Comparison of ENCODE assay signal across 8 mouse cellular contexts in genomic region chr14:79768996-79769395, GRCm38 (mm10). TPM values are rescaled to one million over a fixed set of nuclear protein-coding genes. Genes with fewer than 3 reads are reported as not detected.
A peak's percentile ranks its signal among the peaks of the same experiment; 100 is the strongest.
DNase-seq lines count a peak whose midpoint lies in the region; ATAC-seq and TF ChIP-seq lines count a peak whose summit lies in the region.

No protein-coding gene starts in this region.

- H3K27ac ChIP-seq in forebrain, embryonic 11.5 days (ENCODE audit: low read depth, low read length), result no peak overlapping the region
- H3K27ac ChIP-seq in kidney, postnatal 0 days, result no peak overlapping the region
- H3K27ac ChIP-seq in neural tube, embryonic 13.5 days (replicated peaks), result peak overlapping the region; percentile 1

- peak overlapping the region; percentile 42 for H3K4me3 ChIP-seq in forebrain, embryonic 11.5 days (ENCODE audit: low read depth, low read length)
- H3K4me3 ChIP-seq in kidney, postnatal 0 days (replicated peaks; ENCODE audit: low read depth, low read length), result peak overlapping the region; percentile 20; the same call in 1 of the 2 replicates
- peak overlapping the region; percentile 66 for H3K4me3 ChIP-seq in neural tube, embryonic 13.5 days

- DNase-seq in layer of hippocampus, adult 18-20 months (ENCODE audit: low spot score in 2 of 2), result peak; percentile 19 to 61
- no peak for DNase-seq in layer of hippocampus, adult 9-11 months
- DNase-seq in adrenal gland, postnatal 14 days, result peak; percentile 59
- DNase-seq in forebrain, embryonic 11.5 days (ENCODE audit: low spot score), result peak; percentile 76
- DNase-seq in kidney, postnatal 0 days (ENCODE audit: low spot score), result no peak
- DNase-seq in urinary bladder, postnatal 36 days (ENCODE audit: low spot score in 2 of 2), result no peak
- no peak for DNase-seq in c-Kit-positive CD71-positive TER-119-positive erythroid progenitor cells, embryonic 14.5 days (ENCODE audit: low spot score)

- no peaks in the 10 kb centered on the region for H3K9me3 ChIP-seq in forebrain, embryonic 11.5 days (ENCODE audit: control insufficient read depth, low read length)
- H3K9me3 ChIP-seq in kidney, postnatal 0 days (replicated peaks; ENCODE audit: low read length), result no peaks in the 10 kb centered on the region
- no peaks in the 10 kb centered on the region for H3K9me3 ChIP-seq in neural tube, embryonic 13.5 days

- TF ChIP-seq CTCF in kidney, postnatal 0 days (IDR thresholded peaks at IDR 0.05; ENCODE audit: low read depth), result 0 out of 2 replicates have a peak, but pooled peaks have one; percentile 23

- peak overlapping the region; percentile 35; the same call in 1 of the 2 replicates for H3K9ac ChIP-seq in forebrain, embryonic 11.5 days (ENCODE audit: low read length)
- H3K9ac ChIP-seq in kidney, postnatal 0 days (ENCODE audit: low read depth, low read length), result no peak overlapping the region
- H3K9ac ChIP-seq in neural tube, embryonic 13.5 days, result peak overlapping the region; percentile 82

- 5% methylated on average over 30 of the region's 30 CpGs for WGBS in forebrain, embryonic 11.5 days
- WGBS in kidney, postnatal 0 days, result 6% methylated on average over 30 of the region's 30 CpGs
- 3% methylated on average over 30 of the region's 30 CpGs for WGBS in neural tube, embryonic 13.5 days

- peaks cover 51% of the 10 kb centered on the region for H3K27me3 ChIP-seq in forebrain, embryonic 11.5 days (ENCODE audit: control insufficient read depth, insufficient read depth, low read length)
- peaks cover 56% of the 10 kb centered on the region for H3K27me3 ChIP-seq in kidney, postnatal 0 days (ENCODE audit: insufficient read depth, low read length)
- H3K27me3 ChIP-seq in neural tube, embryonic 13.5 days, result peaks cover 62% of the 10 kb centered on the region

- peak overlapping the region; percentile 58 for H3K4me2 ChIP-seq in forebrain, embryonic 11.5 days (ENCODE audit: low read depth, low read length, severe bottlenecking)
- H3K4me2 ChIP-seq in kidney, postnatal 0 days (ENCODE audit: low read length), result peak overlapping the region; percentile 53
- H3K4me2 ChIP-seq in neural tube, embryonic 13.5 days, result peak overlapping the region; percentile 75

- H3K4me1 ChIP-seq in forebrain, embryonic 11.5 days (replicated peaks; ENCODE audit: control insufficient read depth, insufficient read depth, low read length), result peaks cover 26% of the 10 kb centered on the region
- H3K4me1 ChIP-seq in kidney, postnatal 0 days (replicated peaks; ENCODE audit: insufficient read depth, low read length), result peaks cover 20% of the 10 kb centered on the region
- H3K4me1 ChIP-seq in neural tube, embryonic 13.5 days (replicated peaks), result peaks cover 66% of the 10 kb centered on the region

- H3K36me3 ChIP-seq in forebrain, embryonic 11.5 days (ENCODE audit: control insufficient read depth, insufficient read depth, low read length), result no peaks in the 10 kb centered on the region
- H3K36me3 ChIP-seq in kidney, postnatal 0 days (ENCODE audit: insufficient read depth, low read length), result no peaks in the 10 kb centered on the region
- 0 out of 2 replicates have a peak, but pooled peaks cover 7% of the 10 kb centered on the region for H3K36me3 ChIP-seq in neural tube, embryonic 13.5 days

- no peak for ATAC-seq in forebrain, embryonic 11.5 days (replicated peaks; ENCODE audit: low FRiP score)
- no peak; the same call in 1 of the 2 replicates for ATAC-seq in kidney, postnatal 0 days (replicated peaks; ENCODE audit: low FRiP score, low read depth)
- no peak for ATAC-seq in neural tube, embryonic 13.5 days (ENCODE audit: low read depth)

RNA-seq across cellular contexts. Expression of gene Pcdh8, which starts 2.1 kb away (rescaled TPM):
- total RNA-seq in layer of hippocampus, adult 18-20 months (2021), result 10 to 100 TPM; 86.8 to 88.3 TPM
- 0.11 and 0.45 TPM in 2 replicates for total RNA-seq in adrenal gland, postnatal 14 days (2021)
- polyA plus RNA-seq in forebrain, embryonic 11.5 days (2014; fragmentation: Nextera tagmentation; extraction: Ambion mirVana), result 11.4 and 13.7 TPM in 2 replicates
- polyA plus RNA-seq in kidney, postnatal 0 days (2015; fragmentation: Nextera tagmentation; extraction: Ambion mirVana), result 1.4 TPM in 2 replicates
- polyA plus RNA-seq in neural tube, embryonic 13.5 days (2015; fragmentation: Nextera tagmentation; extraction: Ambion mirVana), result 31.5 and 33.6 TPM in 2 replicates

Comparison
In these comparisons a context has a peak if more than half of its experiments do, and no peak if none do; other contexts are left out.
1. DNase-seq: peak in layer of hippocampus, adult 18-20 months (2 of 2), adrenal gland, postnatal 14 days (single experiment) and forebrain, embryonic 11.5 days (single experiment); none in layer of hippocampus, adult 9-11 months (single experiment), kidney, postnatal 0 days (single experiment), urinary bladder, postnatal 36 days (0 of 2) and c-Kit-positive CD71-positive TER-119-positive erythroid progenitor cells, embryonic 14.5 days (single experiment).
2. Peak in every context shown above with its lines, with median percentiles within 50 percentile points of each other: H3K4me2 ChIP-seq and H3K4me3 ChIP-seq.